In the genomic region with DNA sequence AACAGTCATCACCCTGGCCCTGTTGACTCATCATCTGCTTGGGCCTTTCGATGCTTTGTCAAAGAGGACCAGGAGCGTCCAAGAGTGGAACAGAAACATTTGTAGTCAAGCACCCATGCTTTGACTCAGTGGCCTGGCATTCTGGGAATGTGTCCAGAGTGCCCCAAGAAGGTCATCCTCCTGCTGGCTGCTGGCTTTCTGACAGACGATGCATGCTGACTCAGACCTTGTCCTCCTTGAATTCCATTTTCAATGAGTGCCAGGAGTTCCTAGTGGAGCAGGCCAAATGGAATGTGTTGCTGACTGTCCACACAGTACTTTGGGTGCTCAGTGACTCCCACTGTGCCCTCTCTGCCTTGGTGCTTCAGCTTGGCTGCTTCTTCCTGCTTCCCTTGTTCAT, we compare ENCODE assay signal across 11 mouse cellular contexts. TPM values are rescaled to one million over a fixed set of nuclear protein-coding genes. Genes with fewer than 3 reads are reported as not detected.
DNase-seq lines count a peak whose midpoint lies in the region; ATAC-seq and TF ChIP-seq lines count a peak whose summit lies in the region.
"Had no signal": no experiment of that assay in that cellular context is flagged by ENCODE, and none has a peak within 500 bp of the region (broad histone marks: within the 10 kb centered on the region; RNA-seq: fewer than 3 reads in every experiment).

No protein-coding gene starts in this region.

- peaks cover 25% of the 10 kb centered on the region for H3K36me3 ChIP-seq in kidney, postnatal 0 days (ENCODE audit: insufficient read depth, low read length)

- ATAC-seq in Patski, result peak; percentile 89
- no peak for ATAC-seq in kidney, postnatal 0 days (replicated peaks; ENCODE audit: low FRiP score, low read depth)
- ATAC-seq in monocyte, adult 5-6 weeks (replicated peaks; ENCODE audit: insufficient number of reproducible peaks, low FRiP score, low TSS enrichment, poor library complexity, severe bottlenecking), result no peak

- H3K4me2 ChIP-seq in kidney, postnatal 0 days (ENCODE audit: low read length), result no peak overlapping the region
- H3K4me2 ChIP-seq: lung, embryonic 15.5 days; neural tube, embryonic 13.5 days had no signal

- TF ChIP-seq CTCF in Patski (IDR thresholded peaks at IDR 0.05), result no peak
- TF ChIP-seq CTCF in kidney, postnatal 0 days (IDR thresholded peaks at IDR 0.05; ENCODE audit: low read depth), result no peak

- 53% methylated on average over 3 of the region's 3 CpGs for WGBS in kidney, postnatal 0 days

- CTCF ChIA-PET in Patski (lab: Charles Lee), result interaction anchor here (1.2 kb wide), 1 partner anchor 18 kb away, joined by 5 read pairs; no protein-coding TSS in a partner anchor

- H3K4me3 ChIP-seq in kidney, postnatal 0 days (replicated peaks; ENCODE audit: low read depth, low read length), result no peak overlapping the region
- H3K4me3 ChIP-seq: lung, embryonic 15.5 days; neural tube, embryonic 13.5 days had no signal

- H3K9ac ChIP-seq in kidney, postnatal 0 days (ENCODE audit: low read depth, low read length), result no peak overlapping the region
- H3K9ac ChIP-seq: lung, embryonic 15.5 days; neural tube, embryonic 13.5 days had no signal

- H3K4me1 ChIP-seq in kidney, postnatal 0 days (replicated peaks; ENCODE audit: insufficient read depth, low read length), result peaks cover 9% of the 10 kb centered on the region

- in situ Hi-C loops in Patski (cut with MboI; ENCODE audit: low pct_unique_long_range_greater_than_20kb), result loop anchor here (25.0 kb wide), 1 partner anchor 1353 kb away; no protein-coding TSS in a partner anchor

- H3K27me3 ChIP-seq in Patski, result no peaks in the 10 kb centered on the region
- no peaks in the 10 kb centered on the region for H3K27me3 ChIP-seq in kidney, postnatal 0 days (ENCODE audit: insufficient read depth, low read length)
- H3K27me3 ChIP-seq: lung, embryonic 15.5 days; neural tube, embryonic 13.5 days had no signal

- POLR2A ChIA-PET in Patski (lab: Charles Lee), result no interaction called here

- H3K9me3 ChIP-seq in kidney, postnatal 0 days (replicated peaks; ENCODE audit: low read length), result no peaks in the 10 kb centered on the region
- H3K9me3 ChIP-seq: lung, embryonic 15.5 days; neural tube, embryonic 13.5 days had no signal

- DNase-seq in cerebellum, adult 11-12 months, result peak; percentile 50
- no peak for DNase-seq in cerebellum, adult 8-10 months
- DNase-seq in Patski (ENCODE audit: low read depth, low spot score), result peak; percentile 93
- DNase-seq in gastrocnemius, postnatal 25 days, result peak; percentile 48
- peak; percentile 34 for DNase-seq in kidney, postnatal 0 days (ENCODE audit: low spot score)
- DNase-seq in urinary bladder, postnatal 25 days (ENCODE audit: low spot score), result no peak
- DNase-seq in layer of hippocampus, adult 8-10 months (ENCODE audit: low spot score in 2 of 2), result no peak
- DNase-seq: layer of hippocampus, adult 9-11 months had no signal

- no peak overlapping the region; the same call in 1 of the 2 replicates for H3K27ac ChIP-seq in kidney, postnatal 0 days
- H3K27ac ChIP-seq: lung, embryonic 15.5 days; neural tube, embryonic 13.5 days had no signal

RNA-seq across cellular contexts. Expression of a gene that starts 4.2 kb away (rescaled TPM):
- 55.4 TPM for polyA plus RNA-seq in Patski (2021)
- 10 to 100 TPM; 22.8 to 27.5 TPM for total RNA-seq in gastrocnemius, postnatal 25 days (2021)
- polyA plus RNA-seq in kidney, postnatal 0 days (2015; fragmentation: Nextera tagmentation; extraction: Ambion mirVana), result 28.3 and 31.9 TPM in 2 replicates
- total RNA-seq in monocyte, adult 5-6 weeks (2017), result 21.3 to 28.1 TPM (median 21.4 TPM) in 3 replicates
- 10 to 100 TPM; 37.3 to 57.0 (median 44.8) TPM for total RNA-seq in layer of hippocampus, adult 8-10 months (2022)

RNA-seq across cellular contexts. Expression of a gene that starts 4.6 kb away (rescaled TPM):
- 23.1 TPM for polyA plus RNA-seq in Patski (2021)
- 10 to 100 TPM; 37.7 to 40.6 TPM for total RNA-seq in gastrocnemius, postnatal 25 days (2021)
- 58.1 and 66.3 TPM in 2 replicates for polyA plus RNA-seq in kidney, postnatal 0 days (2015; fragmentation: Nextera tagmentation; extraction: Ambion mirVana)
- total RNA-seq in monocyte, adult 5-6 weeks (2017), result 33.9 to 39.8 TPM (median 36.0 TPM) in 3 replicates
- 10 to 100 TPM; 39.8 to 56.6 (median 45.4) TPM for total RNA-seq in layer of hippocampus, adult 8-10 months (2022)

RNA-seq across cellular contexts. Expression of a gene that starts 27.9 kb away (rescaled TPM):
- polyA plus RNA-seq in Patski (2021), result 25.0 TPM
- 1 to 10 TPM; 2.7 to 4.3 TPM for total RNA-seq in gastrocnemius, postnatal 25 days (2021)
- 11.5 and 15.2 TPM in 2 replicates for polyA plus RNA-seq in kidney, postnatal 0 days (2015; fragmentation: Nextera tagmentation; extraction: Ambion mirVana)
- total RNA-seq in monocyte, adult 5-6 weeks (2017), result 8.4 to 17.0 TPM (median 9.2 TPM) in 3 replicates
- total RNA-seq in layer of hippocampus, adult 8-10 months (2022), result 10 to 100 TPM; 28.5 to 36.1 (median 32.3) TPM

RNA-seq across cellular contexts. Expression of a gene that starts 44.1 kb away (rescaled TPM):
- polyA plus RNA-seq in Patski (2021), result not detected
- not detected for total RNA-seq in gastrocnemius, postnatal 25 days (2021)
- polyA plus RNA-seq in kidney, postnatal 0 days (2015; fragmentation: Nextera tagmentation; extraction: Ambion mirVana), result 0.24 and 0.28 TPM in 2 replicates
- not detected in 3 replicates for total RNA-seq in monocyte, adult 5-6 weeks (2017)
- total RNA-seq in layer of hippocampus, adult 8-10 months (2022), result under 1 TPM in 1 of 4 experiments, not detected in 3; 0.29 TPM
- polyA plus RNA-seq: neural tube, embryonic 13.5 days had no signal

Comparison
In these comparisons a context has a peak if more than half of its experiments do, and no peak if none do; other contexts are left out.
1. DNase-seq: peak in cerebellum, adult 11-12 months (single experiment), Patski (single experiment), gastrocnemius, postnatal 25 days (single experiment) and kidney, postnatal 0 days (single experiment); none in cerebellum, adult 8-10 months (single experiment), urinary bladder, postnatal 25 days (single experiment) and layer of hippocampus, adult 8-10 months (0 of 2).